Mouse (Mus musculus): ENCODE measurements around the gene Arpc2. TPM values are rescaled to one million over a fixed set of nuclear protein-coding genes. Genes with fewer than 3 reads are reported as not detected.

The Arpc2 gene
- polyA plus RNA-seq, 2 experiments: 230 to 345 TPM

GRCm38 (mm10) chr1:74229942-74230341, 5.9 kb upstream of the Arpc2 start:
- Histone ChIP-seq H3K9ac (ENCODE audit: low read depth, low read length, severe bottlenecking) (no peak overlapping the region), H3K27ac (replicated peaks; ENCODE audit: low read depth, low read length) (no peak overlapping the region), H3K4me1 (ENCODE audit: control insufficient read depth, insufficient read depth, low read length) (no peaks in the 10 kb centered on the region), H3K4me2 (replicated peaks; ENCODE audit: low read depth, low read length, severe bottlenecking) (no peak overlapping the region), H3K27me3 (ENCODE audit: control insufficient read depth, insufficient read depth, low read length) (no peaks in the 10 kb centered on the region), H3K4me3 (replicated peaks; ENCODE audit: low read length) (no peak overlapping the region), H3K36me3 (ENCODE audit: control insufficient read depth, insufficient read depth, low read length) (no peaks in the 10 kb centered on the region), H3K9me3 (ENCODE audit: control insufficient read depth, low read length) (no peaks in the 10 kb centered on the region)
- TF ChIP-seq POLR2A (IDR thresholded peaks at IDR 0.05; ENCODE audit: borderline replicate concordance, extremely low read depth, insufficient read depth, insufficient read length): no peak
- ATAC-seq (ENCODE audit: low FRiP score, low read depth): no peak
- no peak for DNase-seq (ENCODE audit: low spot score)
- WGBS: 66% methylated on average over 2 of the region's 2 CpGs

GRCm38 (mm10) chr1:74230992-74231391, 4.9 kb upstream of the Arpc2 start:
- no peak overlapping the region for H3K4me3 ChIP-seq (replicated peaks; ENCODE audit: low read length)
- DNase-seq (ENCODE audit: low spot score) (no peak), ATAC-seq (ENCODE audit: low FRiP score, low read depth) (no peak)
- no peak overlapping the region for H3K27ac ChIP-seq (replicated peaks; ENCODE audit: low read depth, low read length)
- WGBS: no CpG with 5 or more reads among the region's 1 CpGs
- H3K9me3 ChIP-seq (ENCODE audit: control insufficient read depth, low read length): no peaks in the 10 kb centered on the region
- no peak overlapping the region for H3K9ac ChIP-seq (ENCODE audit: low read depth, low read length, severe bottlenecking)
- H3K4me1 ChIP-seq (ENCODE audit: control insufficient read depth, insufficient read depth, low read length): no peaks in the 10 kb centered on the region
- no peak for TF ChIP-seq POLR2A (IDR thresholded peaks at IDR 0.05; ENCODE audit: borderline replicate concordance, extremely low read depth, insufficient read depth, insufficient read length)
- no peaks in the 10 kb centered on the region for H3K27me3 ChIP-seq (ENCODE audit: control insufficient read depth, insufficient read depth, low read length)
- H3K36me3 ChIP-seq (ENCODE audit: control insufficient read depth, insufficient read depth, low read length): no peaks in the 10 kb centered on the region
- H3K4me2 ChIP-seq (replicated peaks; ENCODE audit: low read depth, low read length, severe bottlenecking): no peak overlapping the region

- WGBS: under 1% methylated on average over 41 of the region's 57 CpGs
- peaks cover 20% of the 10 kb centered on the region for H3K4me1 ChIP-seq (ENCODE audit: control insufficient read depth, insufficient read depth, low read length)
- H3K4me3 ChIP-seq (replicated peaks; ENCODE audit: low read length): peak overlapping the region; percentile 99
- TF ChIP-seq POLR2A (IDR thresholded peaks at IDR 0.05; ENCODE audit: borderline replicate concordance, extremely low read depth, insufficient read depth, insufficient read length): no peak
- peak overlapping the region; percentile 89 for H3K9ac ChIP-seq (ENCODE audit: low read depth, low read length, severe bottlenecking)
- H3K27me3 ChIP-seq (ENCODE audit: control insufficient read depth, insufficient read depth, low read length): no peaks in the 10 kb centered on the region
- peak overlapping the region; percentile 74 for H3K4me2 ChIP-seq (replicated peaks; ENCODE audit: low read depth, low read length, severe bottlenecking)
- no peak for DNase-seq (ENCODE audit: low spot score)
- ATAC-seq (ENCODE audit: low FRiP score, low read depth): 0 out of 2 replicates have a peak, but pooled peaks have one; percentile 12
- H3K9me3 ChIP-seq (ENCODE audit: control insufficient read depth, low read length): no peaks in the 10 kb centered on the region
- H3K36me3 ChIP-seq (ENCODE audit: control insufficient read depth, insufficient read depth, low read length): peaks cover 4% of the 10 kb centered on the region; the same call in 1 of the 2 replicates
- peak overlapping the region; percentile 81 for H3K27ac ChIP-seq (replicated peaks; ENCODE audit: low read depth, low read length)
Observed at GRCm38 (mm10) chr1:74236590-74237317, 870 bp downstream of the Arpc2 start.

GRCm38 (mm10) chr1:74237671-74238070, 1.8 kb downstream of the Arpc2 start:
- ATAC-seq (ENCODE audit: low FRiP score, low read depth) (no peak), DNase-seq (ENCODE audit: low spot score) (no peak)
- Histone ChIP-seq H3K27ac (replicated peaks; ENCODE audit: low read depth, low read length) (no peak overlapping the region), H3K27me3 (ENCODE audit: control insufficient read depth, insufficient read depth, low read length) (no peaks in the 10 kb centered on the region), H3K4me1 (ENCODE audit: control insufficient read depth, insufficient read depth, low read length) (peaks cover 20% of the 10 kb centered on the region), H3K9me3 (ENCODE audit: control insufficient read depth, low read length) (no peaks in the 10 kb centered on the region), H3K4me3 (replicated peaks; ENCODE audit: low read length) (peak overlapping the region; percentile 99), H3K4me2 (replicated peaks; ENCODE audit: low read depth, low read length, severe bottlenecking) (peak overlapping the region; percentile 74), H3K36me3 (ENCODE audit: control insufficient read depth, insufficient read depth, low read length) (peaks cover 4% of the 10 kb centered on the region; the same call in 1 of the 2 replicates), H3K9ac (ENCODE audit: low read depth, low read length, severe bottlenecking) (peak overlapping the region; percentile 89)
- no peak for TF ChIP-seq POLR2A (IDR thresholded peaks at IDR 0.05; ENCODE audit: borderline replicate concordance, extremely low read depth, insufficient read depth, insufficient read length)
- 30% methylated on average over 5 of the region's 5 CpGs for WGBS

GRCm38 (mm10) chr1:74238136-74238535, 2.3 kb downstream of the Arpc2 start:
- DNase-seq (ENCODE audit: low spot score): no peak
- Histone ChIP-seq H3K36me3 (ENCODE audit: control insufficient read depth, insufficient read depth, low read length) (peaks cover 4% of the 10 kb centered on the region; the same call in 1 of the 2 replicates), H3K9me3 (ENCODE audit: control insufficient read depth, low read length) (no peaks in the 10 kb centered on the region), H3K9ac (ENCODE audit: low read depth, low read length, severe bottlenecking) (peak overlapping the region; percentile 89; the same call in 1 of the 2 replicates), H3K4me2 (replicated peaks; ENCODE audit: low read depth, low read length, severe bottlenecking) (peak overlapping the region; percentile 74), H3K27me3 (ENCODE audit: control insufficient read depth, insufficient read depth, low read length) (no peaks in the 10 kb centered on the region), H3K4me1 (ENCODE audit: control insufficient read depth, insufficient read depth, low read length) (peaks cover 20% of the 10 kb centered on the region), H3K27ac (replicated peaks; ENCODE audit: low read depth, low read length) (no peak overlapping the region), H3K4me3 (replicated peaks; ENCODE audit: low read length) (peak overlapping the region; percentile 99)
- ATAC-seq (ENCODE audit: low FRiP score, low read depth): no peak
- no peak for TF ChIP-seq POLR2A (IDR thresholded peaks at IDR 0.05; ENCODE audit: borderline replicate concordance, extremely low read depth, insufficient read depth, insufficient read length)
- WGBS: 77% methylated on average over 1 of the region's 1 CpGs

Data from limb, embryonic 14.5 days (tissue).